Mouse (Mus musculus) megakaryocyte, embryonic 14.5 days (primary cell): ENCODE measurements around the gene Mchr1. TPM values are rescaled to one million over a fixed set of nuclear protein-coding genes. Genes with fewer than 3 reads are reported as not detected.

Experiments
- H3K27me3 ChIP-seq: replicated peaks from 2 replicates; pipeline ENCODE3; 2012; ENCODE audit warnings: inconsistent platforms
- H3K36me3 ChIP-seq: replicated peaks from 2 replicates; pipeline ENCODE3; 2012; ENCODE audit warnings: low read length, inconsistent platforms, mixed read lengths
- H3K4me1 ChIP-seq: 2 replicates; pipeline ENCODE4 v1.6.1; 2012; ENCODE audit warnings: inconsistent platforms
- H3K4me3 ChIP-seq: replicated peaks from 2 replicates; pipeline ENCODE3; 2012; ENCODE audit warnings: moderate library complexity, mild to moderate bottlenecking, inconsistent platforms
- H3K9me3 ChIP-seq: 2 replicates; pipeline ENCODE4 v1.6.1; 2012; ENCODE audit warnings: inconsistent platforms
- FLI1 ChIP-seq: IDR thresholded peaks from 2 replicates; pipeline ENCODE4 v1.6.1; 2012; ENCODE audit warnings: low read length, inconsistent platforms, mixed read lengths
- GATA1 ChIP-seq: IDR thresholded peaks from 3 replicates; pipeline ENCODE4 v1.6.1; 2012; ENCODE audit warnings: mixed read lengths, low read length, inconsistent platforms, borderline replicate concordance
- polyA plus RNA-seq: library from polyadenylated mRNA; stranded (reverse); fragments of >175 nt; gene quantifications from 2 replicates; pipeline ENCODE4 v1.2.3, GENCODE M21; 2012; ENCODE audit warnings: low replicate concordance; ENCODE audit not compliant: insufficient read depth

The Mchr1 gene
- polyA plus RNA-seq, 1 experiment: not detected

DNA sequence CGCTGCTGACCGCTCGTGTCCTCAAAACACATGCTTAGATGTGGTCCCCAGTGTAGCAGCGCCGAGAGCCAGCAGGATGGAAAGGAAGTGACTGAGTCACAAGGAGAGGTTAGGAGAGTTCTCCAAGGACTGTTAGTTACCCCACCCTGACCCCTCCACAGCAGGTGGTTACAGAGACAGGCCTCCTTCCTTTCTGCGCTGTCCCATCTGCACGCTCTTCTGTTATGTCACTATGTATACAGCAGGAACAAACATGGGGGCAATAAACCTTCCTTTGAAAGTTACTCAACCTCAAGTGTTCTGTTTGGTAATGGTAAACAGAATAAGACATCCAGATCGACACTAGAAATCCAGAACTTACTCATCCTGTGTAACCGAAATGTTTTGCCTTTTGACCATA, 24.9 kb downstream of the Mchr1 start:
- no peaks in the 10 kb centered on the region for H3K9me3 ChIP-seq
- H3K4me1 ChIP-seq: peaks cover 17% of the 10 kb centered on the region
- no peaks in the 10 kb centered on the region for H3K36me3 ChIP-seq
- TF ChIP-seq FLI1: no peak
- peaks cover 20% of the 10 kb centered on the region for H3K27me3 ChIP-seq
- H3K4me3 ChIP-seq: no peak overlapping the region

DNA sequence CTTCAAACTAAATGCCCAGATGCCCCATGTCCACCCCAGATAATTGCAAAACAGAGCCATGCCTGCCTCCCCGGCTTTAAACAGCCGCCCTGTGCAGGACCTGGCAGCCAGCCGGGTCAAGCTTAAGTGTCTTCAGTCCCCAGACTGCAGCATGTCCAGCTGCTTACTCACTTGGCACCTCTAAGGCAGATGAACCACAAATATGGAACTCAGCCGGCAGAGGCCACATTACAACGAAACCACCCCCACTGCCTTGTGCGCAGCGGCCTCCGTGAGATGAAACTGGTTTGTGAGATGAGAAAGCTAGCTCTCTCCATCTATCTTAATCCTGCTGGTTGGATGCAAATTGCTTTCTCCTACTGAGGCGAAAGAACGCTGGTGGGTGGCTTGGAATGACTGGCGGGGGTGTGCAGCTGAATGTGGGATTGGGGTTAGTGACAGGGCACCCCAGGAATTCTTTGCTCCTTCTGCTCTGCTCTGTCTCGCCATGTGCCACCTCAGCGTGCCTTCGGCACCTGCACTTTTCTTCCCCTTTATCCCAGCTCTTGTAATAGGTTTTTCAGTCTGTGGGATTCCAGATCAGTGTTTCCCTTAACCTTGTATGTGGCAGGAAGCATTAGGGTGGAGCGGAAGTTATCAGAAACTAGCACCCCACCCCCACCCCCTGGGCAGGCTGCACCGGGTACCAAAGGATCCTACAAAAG, 29.2 kb downstream of the Mchr1 start:
- Histone ChIP-seq H3K9me3 (peaks cover 14% of the 10 kb centered on the region), H3K36me3 (no peaks in the 10 kb centered on the region), H3K4me1 (peaks cover 10% of the 10 kb centered on the region; the same call in 1 of the 2 replicates), H3K27me3 (peaks cover 12% of the 10 kb centered on the region), H3K4me3 (no peak overlapping the region)
- no peak for TF ChIP-seq GATA1
- no peak for TF ChIP-seq FLI1

GRCm38 (mm10) chr15:81267416-81267815, 32.1 kb downstream of the Mchr1 start:
- Histone ChIP-seq H3K27me3 (peaks cover 19% of the 10 kb centered on the region), H3K4me3 (no peak overlapping the region), H3K4me1 (peaks cover 10% of the 10 kb centered on the region; the same call in 1 of the 2 replicates), H3K9me3 (peaks cover 14% of the 10 kb centered on the region), H3K36me3 (no peaks in the 10 kb centered on the region)
- TF ChIP-seq GATA1 (no peak), FLI1 (no peak)

DNA sequence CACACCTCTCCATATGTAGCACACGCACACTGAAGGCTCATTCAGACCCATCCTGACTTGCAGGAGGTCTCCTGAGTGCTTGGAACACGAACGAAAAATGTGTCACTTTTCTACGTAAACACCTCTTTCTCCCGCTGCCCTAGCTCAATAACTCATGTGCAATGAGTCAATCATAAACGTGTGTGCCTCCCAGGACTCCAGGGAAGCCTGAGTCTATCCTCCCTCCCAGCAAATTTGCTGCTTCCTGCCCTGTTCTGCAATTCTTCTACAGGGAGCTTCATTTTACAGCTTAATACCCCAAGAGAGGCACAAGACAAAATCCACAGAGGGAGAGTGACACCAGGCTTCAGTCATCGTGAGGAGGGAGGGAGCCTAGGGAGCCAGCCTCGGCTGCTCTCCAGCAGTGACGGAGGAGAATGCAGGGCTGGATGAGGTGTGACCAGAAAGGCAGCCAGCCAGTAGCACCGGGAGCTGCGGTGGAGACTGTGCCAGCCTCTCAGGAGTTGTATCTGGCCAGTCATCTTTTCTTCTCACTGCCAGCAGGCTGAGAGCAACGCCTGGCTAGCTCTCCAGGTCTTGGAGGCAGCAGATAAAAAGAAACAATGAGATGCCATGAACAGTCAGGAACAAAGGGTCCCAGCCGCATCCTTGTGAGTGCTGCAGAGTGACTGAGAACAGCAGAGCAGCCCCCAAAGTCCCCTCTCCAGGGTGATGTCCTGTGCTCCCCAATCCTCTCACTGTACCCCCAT, 37.2 kb downstream of the Mchr1 start:
- TF ChIP-seq GATA1 (no peak), FLI1 (no peak)
- Histone ChIP-seq H3K4me3 (no peak overlapping the region), H3K36me3 (no peaks in the 10 kb centered on the region), H3K4me1 (peaks cover under 1% of the 10 kb centered on the region; the same call in 1 of the 2 replicates), H3K9me3 (peaks cover 7% of the 10 kb centered on the region), H3K27me3 (peaks cover 28% of the 10 kb centered on the region)

- Histone ChIP-seq H3K4me1 (no peaks in the 10 kb centered on the region), H3K4me3 (no peak overlapping the region), H3K36me3 (no peaks in the 10 kb centered on the region), H3K27me3 (peaks cover 32% of the 10 kb centered on the region), H3K9me3 (peaks cover 5% of the 10 kb centered on the region)
- TF ChIP-seq GATA1 (no peak), FLI1 (no peak)
These were observed 38.1 kb downstream of the Mchr1 start for GRCm38 (mm10) chr15:81273361-81273760.

- Histone ChIP-seq H3K27me3 (peaks cover 21% of the 10 kb centered on the region), H3K9me3 (no peaks in the 10 kb centered on the region), H3K36me3 (no peaks in the 10 kb centered on the region), H3K4me3 (no peak overlapping the region), H3K4me1 (no peaks in the 10 kb centered on the region)
- TF ChIP-seq FLI1 (no peak), GATA1 (no peak)
These were observed 42.6 kb downstream of the Mchr1 start for GRCm38 (mm10) chr15:81277928-81278327.

GRCm38 (mm10) chr15:81278699-81279098, 43.4 kb downstream of the Mchr1 start:
- no peaks in the 10 kb centered on the region for H3K36me3 ChIP-seq
- H3K4me1 ChIP-seq: no peaks in the 10 kb centered on the region
- TF ChIP-seq FLI1 (no peak), GATA1 (no peak)
- peaks cover 16% of the 10 kb centered on the region for H3K27me3 ChIP-seq
- H3K4me3 ChIP-seq: no peak overlapping the region
- H3K9me3 ChIP-seq: no peaks in the 10 kb centered on the region

- no peak overlapping the region for H3K4me3 ChIP-seq
- peaks cover 11% of the 10 kb centered on the region for H3K27me3 ChIP-seq
- no peak for TF ChIP-seq FLI1
- no peak for TF ChIP-seq GATA1
- H3K36me3 ChIP-seq: no peaks in the 10 kb centered on the region
- H3K9me3 ChIP-seq: 0 out of 2 replicates have a peak, but pooled peaks cover 4% of the 10 kb centered on the region
- H3K4me1 ChIP-seq: peaks cover 7% of the 10 kb centered on the region; the same call in 1 of the 2 replicates
These were observed 48.9 kb downstream of the Mchr1 start for GRCm38 (mm10) chr15:81284121-81284734.

Other genes starting within 250 kb of the Mchr1 start
- 138 and 254 TPM in 2 replicates for gene Mrtfa, start 44.7 kb upstream of the Mchr1 start, polyA plus RNA-seq
- gene Slc25a17, start 125.3 kb downstream of the Mchr1 start, polyA plus RNA-seq: 3.7 TPM in 1 of 2 replicates, not detected in the other
- 33.7 and 151 TPM in 2 replicates for gene St13, start 164.6 kb downstream of the Mchr1 start, polyA plus RNA-seq
- gene Xpnpep3, start 164.6 kb downstream of the Mchr1 start, polyA plus RNA-seq: 0.21 and 3.4 TPM in 2 replicates
- gene Dnajb7, start 172.8 kb downstream of the Mchr1 start, polyA plus RNA-seq: not detected in 2 replicates
- 14.1 and 67.6 TPM in 2 replicates for gene Rbx1, start 230.8 kb downstream of the Mchr1 start, polyA plus RNA-seq